Mouse (Mus musculus) gastrocnemius, postnatal 36 days (tissue): Measurements from ENCODE around the gene Cox6b2. TPM values are rescaled to one million over a fixed set of nuclear protein-coding genes. Genes with fewer than 3 reads are reported as not detected.

ENCODE experiments used
- DNase-seq, 2 experiments: peaks; one replicate each; pipeline ENCODE4 v3.0.0; 2022
- intact Hi-C: fragments of 180-260 bp; cut with DNase I; formaldehyde crosslinking; loops from one replicate; pipeline ENCODE4 v1.15.1; 2025
- total RNA-seq, 2 experiments: library from RNA; stranded (reverse); gene quantifications; 2 replicates each; pipeline ENCODE4 v1.2.3; 2021

The Cox6b2 gene
- total RNA-seq, 2 experiments from 2014 or later, result 1.4 to 1.9 TPM

DNA sequence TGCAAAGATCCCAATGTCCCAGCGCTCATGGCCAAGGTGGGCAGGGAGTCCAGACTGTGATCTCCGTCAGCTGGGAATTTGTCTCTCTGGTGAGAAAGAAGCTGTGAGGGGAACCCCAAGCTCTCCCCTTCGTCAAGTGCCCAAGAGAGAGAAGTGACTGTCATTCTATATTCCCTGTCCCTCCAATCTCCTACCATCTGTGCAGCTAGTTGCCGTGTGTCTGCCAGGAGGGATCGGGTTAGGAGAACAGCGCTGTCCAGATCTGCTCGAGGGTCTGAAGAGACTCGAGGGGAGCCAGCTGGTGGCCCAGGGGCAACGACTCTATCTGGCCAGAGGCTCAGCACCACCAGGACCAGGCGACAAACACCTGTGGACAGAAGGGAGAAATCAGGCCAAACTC is 23.2 kb upstream of the Cox6b2 start:
- intact Hi-C loops, result no loop called here
- no peak for DNase-seq

GRCm38 (mm10) chr7:4771202-4771601 is 18.3 kb upstream of the Cox6b2 start, which contains the start of gene Fam71e2:
Gene Fam71e2, minus strand, starts transcription at chr7:4771302.
- intact Hi-C loops, result no loop called here
- no peak for DNase-seq

DNA sequence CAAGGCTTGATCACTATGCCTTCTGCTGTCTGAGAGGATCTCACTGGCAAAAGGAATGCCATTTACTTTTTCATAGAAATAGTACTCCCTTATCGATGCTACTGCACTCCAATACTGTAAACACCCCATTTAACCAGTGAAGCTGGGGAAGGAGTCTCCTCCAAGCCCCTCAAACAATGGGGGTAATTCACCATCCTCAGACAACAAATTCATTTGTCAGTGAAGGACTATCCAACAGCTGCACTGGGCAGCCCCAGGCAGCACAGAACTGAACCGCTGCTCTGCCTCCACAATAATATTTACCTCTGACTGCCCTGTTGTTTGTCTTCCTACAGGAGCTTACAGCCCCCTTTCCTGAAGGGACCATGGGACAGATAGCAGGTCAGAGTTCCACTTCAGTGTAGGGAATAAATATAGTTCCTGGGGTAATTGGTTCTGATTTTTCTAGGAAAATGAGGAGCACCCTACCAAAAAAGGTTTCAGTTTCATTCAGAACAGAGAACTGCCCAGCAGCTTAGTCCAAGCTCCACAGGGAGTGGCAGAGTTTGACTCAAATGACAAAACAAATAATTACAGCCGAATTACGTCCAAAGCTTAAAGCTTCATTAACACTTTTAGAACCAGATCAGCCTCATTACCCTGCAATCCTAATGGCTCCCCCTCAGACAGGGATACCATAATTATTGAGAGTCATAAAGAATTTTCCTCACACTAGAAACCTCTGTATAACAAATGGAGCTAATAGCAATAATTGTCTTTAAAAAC is 12.2 kb upstream of the Cox6b2 start:
- intact Hi-C loops, result no loop called here
- no peak for DNase-seq

- intact Hi-C loops, result no loop called here
Measured at GRCm38 (mm10) chr7:4759670-4760069, 6.8 kb upstream of the Cox6b2 start.

DNA sequence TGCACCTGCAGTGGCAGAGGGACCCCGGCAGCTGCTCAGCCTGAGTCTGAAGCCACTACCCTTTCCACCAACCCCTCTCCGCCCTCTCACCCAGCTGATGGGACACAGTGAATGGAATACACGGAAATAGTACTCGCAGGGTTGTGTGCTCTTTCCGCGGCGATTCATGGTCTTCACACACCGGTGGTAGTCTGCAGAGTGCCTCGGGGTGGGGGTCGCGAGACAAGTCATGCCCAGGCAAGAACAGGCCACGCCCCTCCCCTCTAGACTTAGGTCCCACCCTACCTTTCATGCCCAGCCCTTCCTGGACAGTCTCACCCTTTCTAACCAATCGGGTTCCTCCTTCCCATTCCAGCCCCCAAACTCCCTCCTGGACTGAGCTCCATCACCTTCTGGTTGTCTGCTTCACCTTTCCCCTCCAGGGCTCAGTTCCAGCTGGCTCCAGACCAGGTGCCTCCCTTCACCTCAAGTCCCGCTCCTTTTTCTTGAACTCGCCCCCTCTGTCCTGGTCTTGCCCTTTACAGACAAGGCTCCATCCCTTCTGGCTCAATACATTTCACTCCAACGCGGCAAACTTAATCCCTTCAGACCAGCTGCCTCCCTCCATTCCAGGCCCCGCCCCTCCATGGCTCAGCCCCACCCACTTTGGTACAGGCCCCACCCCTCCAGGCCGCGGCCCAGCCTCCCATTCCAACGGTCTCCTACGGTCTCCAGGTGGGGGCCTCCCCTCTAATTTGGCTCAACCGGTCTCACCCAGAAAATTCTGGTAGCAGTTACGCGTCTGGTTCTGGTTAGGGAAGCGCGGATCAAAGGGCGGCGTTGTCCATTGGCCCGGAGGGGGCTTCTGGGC is 698 bp downstream of the Cox6b2 start:
- intact Hi-C loops, result no loop called here
- no peak for DNase-seq

More at GRCm38 (mm10) chr7:4759670-4760069, 6.8 kb upstream of the Cox6b2 start:
- DNase-seq, result no peak

- no peak for DNase-seq
- intact Hi-C loops, result no loop called here
Measured at GRCm38 (mm10) chr7:4749169-4749568, 3.7 kb downstream of the Cox6b2 start.

GRCm38 (mm10) chr7:4748321-4748720 is 4.6 kb downstream of the Cox6b2 start:
- intact Hi-C loops, result no loop called here
- no peak for DNase-seq

DNA sequence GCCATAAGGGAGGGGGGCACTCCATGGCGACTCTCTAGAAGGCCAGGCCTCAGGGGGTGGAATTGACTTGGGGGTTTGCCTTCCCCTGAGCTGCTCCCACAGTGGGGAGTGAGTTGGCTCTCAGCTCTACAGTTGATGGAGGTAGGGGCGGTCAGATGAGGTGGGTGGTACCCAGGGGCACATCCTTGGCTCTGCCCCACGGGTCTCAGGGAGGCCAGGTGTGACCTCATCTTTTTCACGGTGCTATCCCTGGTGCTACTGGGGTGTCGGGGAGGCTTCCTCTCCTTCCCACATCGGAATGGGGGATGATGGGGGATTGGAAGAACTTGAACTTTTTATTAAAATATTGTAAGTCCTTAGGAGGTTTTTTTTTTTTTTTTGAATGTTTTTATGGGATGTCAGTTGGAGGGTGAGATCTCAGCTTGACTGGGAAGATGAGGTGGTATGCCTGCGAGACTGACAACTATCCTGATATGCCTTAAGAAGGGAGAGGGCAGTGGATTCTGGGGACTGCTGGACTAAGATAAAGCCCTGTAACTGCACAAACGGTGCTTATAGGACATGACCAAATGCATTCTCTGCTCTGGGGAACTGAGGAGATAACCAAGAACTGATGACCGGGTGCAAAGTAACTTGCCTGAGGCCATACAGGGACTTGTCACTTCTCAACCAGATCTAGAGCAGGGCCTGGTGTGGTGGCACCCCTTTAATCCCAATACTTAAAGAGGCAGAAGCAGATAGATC is 5.6 kb downstream of the Cox6b2 start:
- DNase-seq, result no peak
- intact Hi-C loops, result no loop called here

- intact Hi-C loops, result no loop called here
- no peak for DNase-seq
Measured at GRCm38 (mm10) chr7:4746326-4746980, 6.4 kb downstream of the Cox6b2 start.

GRCm38 (mm10) chr7:4744886-4745285 is 8.0 kb downstream of the Cox6b2 start:
- intact Hi-C loops, result no loop called here
- no peak for DNase-seq

DNA sequence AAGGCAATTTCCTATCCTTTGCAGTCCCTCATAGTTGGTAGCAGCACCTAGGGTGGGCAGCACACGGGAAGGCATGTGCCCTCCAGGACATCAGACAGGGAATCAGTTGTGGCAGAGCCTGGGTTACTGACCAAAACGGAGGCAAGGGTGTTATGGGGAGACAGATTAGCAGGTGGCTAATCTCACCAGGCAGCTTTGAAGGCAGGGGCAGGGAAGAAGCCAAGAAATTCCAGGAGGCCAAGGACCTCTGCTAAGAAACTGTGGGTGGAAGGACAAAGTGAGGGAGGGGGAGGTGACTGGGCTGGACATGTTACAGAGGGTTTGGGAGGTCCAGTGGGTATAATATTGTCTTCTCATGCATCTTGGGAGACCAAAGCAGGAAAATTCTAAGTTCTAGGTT is 9.5 kb downstream of the Cox6b2 start:
- no peak for DNase-seq
- intact Hi-C loops, result no loop called here

DNA sequence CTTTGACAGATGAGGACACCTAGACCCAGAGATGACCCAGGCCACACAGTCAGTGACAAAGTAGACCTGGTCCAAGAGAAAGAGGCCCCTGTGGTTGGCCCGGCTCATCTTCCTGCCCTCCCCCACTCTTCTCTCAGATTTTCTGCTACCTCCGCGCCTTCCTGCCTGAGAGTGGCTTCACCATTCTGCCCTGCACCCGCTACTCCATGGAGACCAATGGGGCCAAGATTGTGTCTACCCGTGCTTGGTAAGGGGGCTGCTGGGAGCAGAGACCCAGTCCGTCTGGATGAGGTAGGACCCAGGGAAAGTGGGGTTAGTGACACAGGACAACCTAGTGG is 10.4 kb downstream of the Cox6b2 start:
- DNase-seq, result no peak
- intact Hi-C loops, result no loop called here

- intact Hi-C loops, result loop anchor here (2.0 kb wide), 2 partner anchors 47 to 57 kb away; partner anchors contain the start of genes Hspbp1 and Tmem238
- DNase-seq, result no peak
Measured at GRCm38 (mm10) chr7:4741672-4742481, 11.0 kb downstream of the Cox6b2 start.

- intact Hi-C loops, result loop anchor here (2.0 kb wide), 2 partner anchors 48 to 56 kb away; partner anchors contain the start of genes Hspbp1 and Tmem238
- DNase-seq, result peak; percentile 43 to 58
Measured at GRCm38 (mm10) chr7:4741151-4741550, 11.7 kb downstream of the Cox6b2 start.

DNA sequence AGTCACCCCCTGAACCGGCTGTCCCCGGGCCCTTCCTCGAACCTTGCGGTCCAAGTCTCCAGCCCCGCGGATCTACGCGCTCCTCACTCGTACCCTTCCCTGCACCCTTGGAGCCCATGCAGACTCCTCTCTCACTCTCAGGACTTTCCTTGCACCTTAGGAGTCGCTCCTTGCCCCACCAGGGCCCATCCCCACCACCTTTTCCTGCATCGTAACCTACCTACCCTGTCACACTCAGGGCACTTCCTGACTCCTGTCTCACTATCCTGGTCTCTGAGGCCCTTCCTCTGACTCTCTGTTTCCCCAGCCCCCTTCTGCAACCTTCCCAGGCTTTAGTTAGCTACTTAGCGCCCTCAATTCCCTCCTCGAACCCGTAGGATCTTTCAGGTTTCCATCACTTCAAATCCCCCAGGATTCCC is 12.6 kb downstream of the Cox6b2 start:
- intact Hi-C loops, result loop anchor here (2.0 kb wide), 2 partner anchors 48 to 56 kb away; partner anchors contain the start of genes Hspbp1 and Tmem238
- DNase-seq, result no peak

DNA sequence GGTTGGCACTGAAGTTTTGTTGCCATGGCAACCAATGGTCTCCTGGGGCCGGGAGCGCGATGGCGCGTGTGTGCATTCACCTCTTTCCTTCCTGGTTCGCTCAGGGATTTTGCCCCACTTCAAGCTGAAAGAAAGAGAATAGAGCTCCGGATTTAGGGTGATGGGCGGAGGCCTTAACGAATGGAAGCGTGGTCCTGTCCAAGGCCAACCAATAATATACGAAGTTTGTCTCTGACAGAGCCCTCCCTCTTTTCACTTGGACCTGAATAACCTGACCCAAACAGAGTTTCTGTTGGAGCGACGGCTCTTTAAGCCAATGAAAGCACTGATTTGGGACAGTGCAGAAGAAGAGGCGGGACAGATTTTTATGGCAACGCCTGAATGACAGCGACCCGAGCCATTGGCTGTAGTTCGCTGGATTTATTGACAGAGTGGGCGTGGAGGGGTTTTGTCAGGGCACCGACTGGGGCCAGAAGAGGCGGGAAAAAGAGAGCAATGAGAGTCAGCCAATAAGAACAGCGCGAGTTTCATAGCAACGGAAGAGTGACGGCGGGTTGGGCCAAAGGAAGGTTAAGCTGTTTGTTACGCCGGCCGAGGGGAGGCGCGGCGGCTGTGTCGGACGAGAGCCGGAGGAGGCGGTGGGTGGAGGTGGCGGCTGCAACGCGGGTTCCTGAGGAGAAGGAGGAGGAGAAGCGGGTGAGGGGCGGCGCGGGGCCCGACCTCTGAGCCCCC is 13.2 kb downstream of the Cox6b2 start, which contains the start of gene Kmt5c:
Kmt5c (plus strand) TSS at position 572 of the 732 bp plus-strand sequence.
- intact Hi-C loops, result loop anchor here (2.0 kb wide), 2 partner anchors 49 to 55 kb away; partner anchors contain the start of genes Hspbp1 and Tmem238

GRCm38 (mm10) chr7:4739041-4739543 is 13.8 kb downstream of the Cox6b2 start:
- intact Hi-C loops, result no loop called here
- DNase-seq, result no peak

More for the DNA sequence above, 13.2 kb downstream of the Cox6b2 start, which contains the start of gene Kmt5c:
- peak; percentile 94 to 96 for DNase-seq

- no peak for DNase-seq
- intact Hi-C loops, result no loop called here
Measured at GRCm38 (mm10) chr7:4732968-4733392, 19.9 kb downstream of the Cox6b2 start.
